Mouse (Mus musculus) activated CD4-positive, CD25-positive, alpha-beta regulatory T cell, adult 4 months (primary cell): Measurements from ENCODE around the gene Cd5. TPM values are rescaled to one million over a fixed set of nuclear protein-coding genes. Genes with fewer than 3 reads are reported as not detected.

Source experiments
- ATAC-seq: one replicate; pipeline ENCODE4 v1.8.0; 2017
- polyA plus RNA-seq, 2 experiments: library from polyadenylated mRNA; unstranded; fragments of 100-300 nt; shearing (Covaris generic); gene quantifications; one replicate each; pipeline ENCODE4 v1.2.1; 2017

Cd5 gene
- polyA plus RNA-seq = 100 to 1,000 TPM; 406 to 482 TPM

DNA sequence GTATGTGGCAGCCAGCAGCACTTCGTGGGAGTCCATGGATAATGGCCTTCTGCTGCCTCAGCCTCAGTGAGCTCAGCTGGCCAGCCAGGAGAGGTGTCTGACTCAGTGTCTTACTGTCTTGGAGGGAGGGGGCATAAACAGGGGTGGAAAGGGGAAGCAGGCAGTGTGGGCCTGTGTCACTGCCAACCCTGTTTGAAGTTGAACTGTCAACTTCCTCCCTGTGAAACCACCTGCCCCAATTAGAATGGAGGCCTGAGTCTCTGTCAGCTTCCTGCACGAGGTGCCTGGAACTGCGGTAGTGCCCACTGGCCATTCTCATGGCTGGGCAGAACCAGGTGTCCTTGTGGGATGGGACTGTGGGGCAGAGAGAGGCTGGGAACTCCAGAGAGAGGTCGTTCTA is at the start of gene Cd5:
Gene Cd5 (minus strand): TSS at position 192 of the 400 bp plus-strand sequence.
- ATAC-seq = peak; percentile 67

DNA sequence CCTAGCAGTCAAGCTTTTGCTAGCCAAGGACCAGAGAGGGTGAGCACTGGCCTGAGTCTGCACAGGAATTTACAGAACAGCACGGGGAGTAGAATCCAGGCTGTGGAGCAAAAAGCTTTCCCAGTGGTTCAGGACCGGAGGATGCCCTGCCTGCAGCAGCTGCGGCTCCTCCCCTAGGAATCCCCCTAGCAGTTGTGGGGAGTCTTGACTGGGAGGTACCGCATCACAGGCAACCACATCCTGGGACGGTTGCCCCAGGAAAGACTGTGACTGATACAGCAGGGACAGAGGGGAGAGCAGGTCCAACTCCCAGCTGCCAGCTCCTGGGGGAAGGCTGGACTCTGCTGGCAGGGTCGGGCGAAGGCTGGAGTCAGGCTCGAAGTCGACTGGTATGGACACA is 49.4 kb upstream of the Cd5 start:
- peak; percentile 64 for ATAC-seq

GRCm38 (mm10) chr19:10787406-10787805 is 48.6 kb upstream of the Cd5 start:
- ATAC-seq = peak; percentile 54

- ATAC-seq = no peak
Measured at GRCm38 (mm10) chr19:10786753-10787152, 48.0 kb upstream of the Cd5 start.

- no peak for ATAC-seq
Measured at GRCm38 (mm10) chr19:10784796-10785459, 46.1 kb upstream of the Cd5 start.

DNA sequence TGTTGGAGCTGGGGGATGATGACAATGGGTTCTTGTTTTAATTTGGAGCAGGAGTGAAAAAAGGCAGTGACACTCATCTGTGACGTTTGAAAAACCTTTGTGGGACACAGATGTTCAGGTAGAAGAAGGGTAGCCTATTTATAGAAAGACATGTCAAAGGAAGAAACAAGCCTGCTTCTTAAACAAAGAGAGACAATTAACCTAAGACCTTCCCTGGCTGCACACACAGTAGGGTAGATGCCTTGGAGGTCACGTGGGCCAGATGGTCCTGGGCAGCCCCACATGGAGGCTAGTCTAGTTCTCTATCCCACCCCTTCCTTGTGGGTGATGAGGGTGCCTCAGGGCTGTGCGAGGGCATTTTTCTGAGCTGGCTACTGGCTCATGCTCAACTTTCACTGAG is 45.3 kb upstream of the Cd5 start:
- no peak for ATAC-seq

- peak; percentile 10 for ATAC-seq
Measured at GRCm38 (mm10) chr19:10783168-10783567, 44.4 kb upstream of the Cd5 start.

DNA sequence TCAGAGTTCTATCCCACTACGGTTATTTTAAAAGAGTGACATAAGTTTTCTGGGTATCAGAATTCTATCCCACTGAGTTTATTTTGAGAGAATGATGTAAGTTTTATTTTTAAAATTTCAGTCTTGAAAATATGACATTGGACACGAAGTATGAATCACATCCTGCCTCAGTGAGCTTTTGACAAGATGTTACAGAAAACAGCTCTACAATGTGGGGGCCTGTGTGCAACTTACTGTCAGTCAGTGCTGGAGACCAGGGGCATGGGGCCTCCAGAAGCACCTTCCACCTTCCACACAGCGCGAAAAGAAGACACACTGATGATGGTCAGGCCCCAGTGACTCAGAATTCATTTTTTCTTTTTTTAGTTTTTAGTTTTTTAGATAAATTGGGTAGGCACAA is 42.8 kb upstream of the Cd5 start:
- no peak for ATAC-seq

GRCm38 (mm10) chr19:10776906-10777305 is 38.1 kb upstream of the Cd5 start:
- ATAC-seq = no peak

GRCm38 (mm10) chr19:10774141-10774540 is 35.3 kb upstream of the Cd5 start:
- ATAC-seq = no peak

DNA sequence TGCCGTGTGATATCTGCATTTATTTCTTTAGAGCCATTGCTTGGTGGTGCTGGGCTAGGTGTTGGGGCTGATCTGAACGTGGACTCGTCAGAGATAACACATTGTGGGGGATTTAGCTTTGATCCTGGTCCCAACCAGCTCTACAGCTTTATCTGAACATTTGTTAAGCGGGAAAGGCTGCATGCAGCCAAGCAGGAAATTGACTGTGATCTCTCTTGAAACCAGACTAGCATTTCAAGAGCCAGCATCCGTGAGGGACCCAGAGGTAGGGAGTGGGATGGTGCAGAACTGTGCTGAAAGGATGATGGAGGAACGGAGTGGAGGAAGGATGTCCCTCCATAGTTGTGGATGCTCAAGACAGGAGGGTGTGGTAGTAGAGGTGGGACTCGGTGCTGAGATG is 34.6 kb upstream of the Cd5 start:
- ATAC-seq = peak; percentile 20

DNA sequence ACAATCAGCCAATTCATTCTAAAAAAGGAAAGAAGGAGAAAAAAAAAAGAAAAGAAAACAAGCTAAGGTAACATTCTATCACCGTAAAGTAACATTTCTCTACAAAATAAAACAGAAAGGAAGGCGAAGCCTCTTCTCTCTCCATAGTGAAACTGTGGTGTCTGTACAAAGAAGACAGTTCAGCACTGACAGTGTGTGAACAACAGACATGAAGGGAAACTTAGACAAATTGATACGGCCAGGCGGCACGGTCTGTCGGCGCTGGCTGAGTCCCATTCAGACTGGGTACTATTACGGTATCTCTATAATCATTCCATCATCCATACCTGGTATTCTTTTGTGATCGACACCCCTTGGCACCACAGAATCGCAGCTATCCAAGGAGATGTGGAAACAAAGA is 34.1 kb upstream of the Cd5 start:
- ATAC-seq = no peak

GRCm38 (mm10) chr19:10771995-10772394 is 33.2 kb upstream of the Cd5 start:
- no peak for ATAC-seq

DNA sequence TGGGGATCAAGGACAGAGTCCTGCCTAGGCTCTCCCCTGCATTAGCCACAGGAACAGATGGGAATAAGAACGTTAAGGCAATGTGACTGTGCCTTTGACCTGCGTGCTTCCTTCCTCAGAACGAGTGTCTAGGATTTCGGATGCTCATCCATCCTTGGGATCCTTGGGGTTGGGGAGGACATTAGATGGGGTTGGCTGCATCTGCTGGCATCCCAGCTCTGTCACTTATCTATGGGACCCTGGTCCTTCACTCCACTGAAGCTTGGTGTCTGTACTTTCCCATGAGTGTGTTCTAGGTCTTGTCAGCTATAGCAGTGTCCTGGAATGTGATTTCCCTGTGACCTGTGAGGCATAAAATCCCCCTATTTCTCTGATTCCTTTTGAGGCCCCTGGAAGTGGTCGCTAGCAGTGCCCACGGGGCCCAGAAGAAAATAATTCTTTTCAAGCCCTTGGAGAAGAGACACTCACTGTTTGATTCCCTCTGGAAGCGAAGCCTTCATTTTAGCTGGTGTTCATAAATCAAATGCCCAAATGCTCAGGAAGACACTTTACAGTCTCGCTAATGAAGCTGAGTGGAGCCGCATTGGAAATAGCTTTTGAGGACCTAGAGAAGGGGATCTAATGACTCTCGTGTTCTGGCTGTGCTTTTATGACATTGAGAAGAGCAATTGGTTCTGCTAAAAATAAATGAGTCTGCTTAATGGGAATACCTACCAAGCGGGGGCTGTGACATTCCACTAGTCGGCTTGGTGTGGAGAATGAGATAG is 30.8 kb upstream of the Cd5 start:
- no peak for ATAC-seq

- ATAC-seq = no peak
Measured at GRCm38 (mm10) chr19:10768694-10769428, 30.1 kb upstream of the Cd5 start.

- no peak for ATAC-seq
Measured at GRCm38 (mm10) chr19:10767631-10768030, 28.8 kb upstream of the Cd5 start.

DNA sequence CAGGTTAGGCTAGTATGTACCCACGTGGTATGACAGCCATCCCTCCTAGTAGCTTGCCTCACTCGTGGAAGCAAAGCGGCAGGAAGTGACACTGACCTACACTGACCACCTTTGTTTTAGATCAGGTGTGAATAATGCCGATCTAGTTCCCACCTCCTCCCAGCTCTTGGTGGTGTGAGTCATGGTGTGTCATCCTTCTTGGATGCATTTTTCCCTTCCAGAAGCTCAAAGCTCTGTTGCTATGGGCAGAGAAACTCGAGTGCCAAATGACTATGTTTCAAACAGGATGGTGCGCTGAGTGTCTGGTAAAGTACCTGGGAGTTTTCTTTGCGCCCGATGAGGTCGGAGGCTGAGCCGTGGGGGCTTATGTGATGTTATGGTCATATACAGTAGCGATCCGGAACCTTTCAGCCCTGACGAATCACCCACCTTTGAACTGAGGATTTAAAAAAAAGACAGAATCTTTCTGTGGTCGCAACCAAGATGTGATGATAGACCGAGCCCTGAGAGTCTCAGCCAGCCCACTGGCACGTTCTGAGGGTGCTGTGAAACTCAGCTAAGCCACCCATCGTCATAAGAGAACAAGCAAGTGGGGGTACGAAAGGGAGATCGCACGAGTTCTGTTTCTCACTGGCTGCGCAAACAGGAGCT is 24.7 kb upstream of the Cd5 start:
- peak; percentile 74 for ATAC-seq

GRCm38 (mm10) chr19:10762468-10762867 is 23.7 kb upstream of the Cd5 start:
- no peak for ATAC-seq

- ATAC-seq = peak; percentile 6
Measured at GRCm38 (mm10) chr19:10761794-10762415, 23.1 kb upstream of the Cd5 start.

- no peak for ATAC-seq
Measured at GRCm38 (mm10) chr19:10759983-10760831, 21.4 kb upstream of the Cd5 start.

GRCm38 (mm10) chr19:10759525-10759924 is 20.7 kb upstream of the Cd5 start:
- no peak for ATAC-seq

DNA sequence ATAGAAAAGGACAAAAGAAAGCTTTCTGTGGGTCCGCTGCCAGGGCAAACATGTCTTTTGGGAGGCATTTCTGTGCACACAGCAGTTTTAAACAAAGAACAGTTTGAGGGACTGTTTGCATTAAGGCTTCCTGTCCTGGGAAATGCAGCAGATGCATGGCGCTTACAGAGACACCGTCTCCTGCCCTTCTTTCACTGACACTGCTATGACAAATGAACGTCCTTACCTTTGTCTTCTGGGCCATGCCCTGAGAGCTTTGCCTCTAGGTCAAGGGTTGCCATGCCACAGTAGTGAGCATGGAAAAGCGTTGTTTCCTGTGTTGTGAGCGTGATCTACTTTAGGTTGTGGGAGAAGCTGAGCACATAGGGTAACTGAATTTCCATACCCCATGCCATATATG is 19.9 kb upstream of the Cd5 start:
- ATAC-seq = no peak
